Mouse (Mus musculus) limb, embryonic 14.5 days (tissue): ENCODE data around the gene Gm21915. TPM values are rescaled to one million over a fixed set of nuclear protein-coding genes. Genes with fewer than 3 reads are reported as not detected.
A peak's percentile ranks its signal among the peaks of the same experiment; 100 is the strongest.

Experiments
- ATAC-seq: fragments of 200-750 bp; cut with Nextera tagmentation; 2 replicates; pipeline ENCODE4 v1.8.0; 2017; ENCODE audit warnings: low read depth, moderate number of reproducible peaks, moderate TSS enrichment; ENCODE audit not compliant: low FRiP score
- DNase-seq: peaks from one replicate; pipeline ENCODE4 v3.0.0-alpha.2; 2015; ENCODE audit warnings: low spot score
- H3K27ac ChIP-seq: fragments of 300-500 bp; sonication (generic); replicated peaks from 2 replicates; pipeline ENCODE4 v1.5.1; 2014; ENCODE audit warnings: low read depth, mild to moderate bottlenecking, low read length, moderate library complexity, mixed read lengths
- H3K27me3 ChIP-seq: fragments of 300-500 bp; sonication (generic); 2 replicates; pipeline ENCODE4 v1.6.1; 2014; ENCODE audit warnings: low read length, mixed read lengths; ENCODE audit not compliant: control insufficient read depth, insufficient read depth
- H3K36me3 ChIP-seq: fragments of 300-500 bp; sonication (generic); 2 replicates; pipeline ENCODE4 v1.6.1; 2014; ENCODE audit warnings: mild to moderate bottlenecking, low read length, moderate library complexity, mixed read lengths; ENCODE audit not compliant: control insufficient read depth, insufficient read depth
- H3K4me1 ChIP-seq: fragments of 300-500 bp; sonication (generic); 2 replicates; pipeline ENCODE4 v1.6.1; 2014; ENCODE audit warnings: antibody characterized with exemption, low read length, mixed read lengths; ENCODE audit not compliant: control insufficient read depth, insufficient read depth
- H3K4me2 ChIP-seq: fragments of 300-500 bp; sonication (generic); replicated peaks from 2 replicates; pipeline ENCODE4 v1.6.1; 2014; ENCODE audit warnings: low read depth, mild to moderate bottlenecking, low read length, moderate library complexity; ENCODE audit not compliant: severe bottlenecking
- H3K4me3 ChIP-seq: fragments of 300-500 bp; sonication (generic); replicated peaks from 2 replicates; pipeline ENCODE4 v1.5.1; 2014; ENCODE audit warnings: low read length
- H3K9ac ChIP-seq: fragments of 300-500 bp; sonication (generic); 2 replicates; pipeline ENCODE4 v1.6.1; 2014; ENCODE audit warnings: mild to moderate bottlenecking, low read depth, low read length, moderate library complexity; ENCODE audit not compliant: severe bottlenecking
- H3K9me3 ChIP-seq: fragments of 300-500 bp; sonication (generic); 2 replicates; pipeline ENCODE4 v1.6.1; 2016; ENCODE audit warnings: low read length; ENCODE audit not compliant: control insufficient read depth
- POLR2A ChIP-seq: fragments of 200-500 bp; IDR thresholded peaks from 2 replicates; pipeline ENCODE4 v1.8.0; 2012; ENCODE audit warnings: inconsistent platforms, mild to moderate bottlenecking, moderate library complexity, borderline replicate concordance; ENCODE audit not compliant: insufficient read depth, insufficient read length; ENCODE audit errors: extremely low read depth
- WGBS: fragments of 180-500 bp; shearing (Covaris S2); extraction: QIAGEN DNeasy Blood & Tissue Kit; methylation state at CpG from one replicate; pipeline ENCODE4 v1.1.7; 2014; 5-methylcytosine and 5-hydroxymethylcytosine counted together
- polyA plus RNA-seq, 2 experiments: library from polyadenylated mRNA; depleted of rRNA in 1 of 2; stranded (reverse) in 1 of 2; unstranded in 1 of 2; fragments of >200 nt; fragmentation: Nextera tagmentation in 1 of 2; extraction: Ambion mirVana in 1 of 2; gene quantifications; 2 replicates each; pipeline versions ENCODE4 v1.2.1 to v1.2.3; 2012 to 2014

Gene Gm21915
- polyA plus RNA-seq, 2 experiments: not detected

DNA sequence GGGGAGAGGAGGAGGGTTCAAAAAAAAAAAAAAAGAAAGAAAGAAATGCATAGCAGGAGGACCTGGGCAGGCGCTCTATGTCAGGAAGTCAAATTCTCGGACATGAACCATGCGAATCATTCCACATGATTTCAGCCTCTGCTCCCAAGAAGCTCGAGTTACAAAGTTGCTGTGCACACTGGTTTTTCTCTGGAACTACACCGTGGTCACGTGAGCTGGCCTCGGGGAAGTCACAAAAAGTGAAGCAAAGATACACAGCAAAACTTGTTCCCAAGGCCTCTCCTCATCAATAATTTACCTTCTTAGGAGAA lies 47.4 kb downstream of the Gm21915 start:
- peaks cover 5% of the 10 kb centered on the region; the same call in 1 of the 2 replicates for H3K36me3 ChIP-seq
- no peaks in the 10 kb centered on the region for H3K27me3 ChIP-seq
- no peak overlapping the region for H3K27ac ChIP-seq
- H3K4me3 ChIP-seq: no peak overlapping the region
- peak; percentile 56 for ATAC-seq
- no peaks in the 10 kb centered on the region for H3K9me3 ChIP-seq
- no peak for TF ChIP-seq POLR2A
- no peak overlapping the region for H3K9ac ChIP-seq
- H3K4me1 ChIP-seq: peaks cover 19% of the 10 kb centered on the region
- peak; percentile 55 for DNase-seq
- H3K4me2 ChIP-seq: no peak overlapping the region
- 19% methylated on average over 7 of the region's 7 CpGs for WGBS

Other genes with a start within 250 kb of the Gm21915 start
- gene Gramd1b, start 139.2 kb upstream of the Gm21915 start, polyA plus RNA-seq (2012; rRNA removed): 11.3 and 13.2 TPM in 2 replicates
- 2.9 and 3.6 TPM in 2 replicates for gene Gramd1b, start 139.2 kb upstream of the Gm21915 start, polyA plus RNA-seq (2014; fragmentation: Nextera tagmentation; extraction: Ambion mirVana)
- gene Clmp, start 15.3 kb downstream of the Gm21915 start, polyA plus RNA-seq (2012; rRNA removed): 44.7 and 51.8 TPM in 2 replicates
- gene Clmp, start 15.3 kb downstream of the Gm21915 start, polyA plus RNA-seq (2014; fragmentation: Nextera tagmentation; extraction: Ambion mirVana): 61.5 and 78.9 TPM in 2 replicates
- 2,115 and 2,701 TPM in 2 replicates for gene Hspa8, start 130.4 kb downstream of the Gm21915 start, polyA plus RNA-seq (2012; rRNA removed)
- gene Hspa8, start 130.4 kb downstream of the Gm21915 start, polyA plus RNA-seq (2014; fragmentation: Nextera tagmentation; extraction: Ambion mirVana): 1,955 and 2,023 TPM in 2 replicates
- gene Bsx, start 203.5 kb downstream of the Gm21915 start, polyA plus RNA-seq (2012; rRNA removed): 0.05 and 0.06 TPM in 2 replicates
- not detected in 2 replicates for gene Bsx, start 203.5 kb downstream of the Gm21915 start, polyA plus RNA-seq (2014; fragmentation: Nextera tagmentation; extraction: Ambion mirVana)